Mouse (Mus musculus) lung, embryonic 15.5 days (tissue): ENCODE data around the gene Abl1. TPM values are rescaled to one million over a fixed set of nuclear protein-coding genes. Genes with fewer than 3 reads are reported as not detected.

Source experiments
- ATAC-seq: fragments of 200-750 bp; cut with Nextera tagmentation; 2 replicates; pipeline ENCODE4 v1.8.0; 2017; ENCODE audit warnings: moderate number of reproducible peaks, borderline replicate concordance; ENCODE audit not compliant: low FRiP score, low TSS enrichment; ENCODE audit errors: extremely low read depth
- H3K27ac ChIP-seq: fragments of 300-500 bp; sonication (generic); 2 replicates; pipeline ENCODE4 v1.5.1; 2015; ENCODE audit warnings: moderate library complexity, mild to moderate bottlenecking, inconsistent platforms
- H3K27me3 ChIP-seq: fragments of 300-500 bp; sonication (generic); 2 replicates; pipeline ENCODE4 v1.6.1; 2015; ENCODE audit warnings: inconsistent platforms
- H3K36me3 ChIP-seq: fragments of 300-500 bp; sonication (generic); 2 replicates; pipeline ENCODE4 v1.6.1; 2015; ENCODE audit warnings: inconsistent platforms
- H3K4me1 ChIP-seq: fragments of 300-500 bp; sonication (generic); 2 replicates; pipeline ENCODE4 v1.6.1; 2015; ENCODE audit warnings: inconsistent platforms
- H3K4me2 ChIP-seq: fragments of 300-500 bp; sonication (generic); 2 replicates; pipeline ENCODE4 v1.6.1; 2015; ENCODE audit warnings: inconsistent platforms, mild to moderate bottlenecking, moderate library complexity
- H3K4me3 ChIP-seq: fragments of 300-500 bp; sonication (generic); 2 replicates; pipeline ENCODE4 v1.5.1; 2015; ENCODE audit warnings: mild to moderate bottlenecking, inconsistent platforms
- H3K9ac ChIP-seq: fragments of 300-500 bp; sonication (generic); 2 replicates; pipeline ENCODE4 v1.6.1; 2015; ENCODE audit warnings: inconsistent platforms
- H3K9me3 ChIP-seq: fragments of 300-500 bp; sonication (generic); 2 replicates; pipeline ENCODE4 v1.6.1; 2016; ENCODE audit warnings: inconsistent platforms
- WGBS: fragments of 180-500 bp; shearing (Covaris S2); methylation state at CpG from one replicate; pipeline ENCODE4 v1.1.7; 2015; 5-methylcytosine and 5-hydroxymethylcytosine counted together
- polyA plus RNA-seq: library from polyadenylated mRNA; unstranded; fragments of >200 nt; fragmentation: Nextera tagmentation; extraction: Ambion mirVana; gene quantifications from 2 replicates; pipeline ENCODE4 v1.2.1, GENCODE M21; 2015

Gene Abl1
- polyA plus RNA-seq, 1 experiment from 2014 or later: 38.1 TPM

- 46% methylated on average over 7 of the region's 7 CpGs for WGBS
- no peak overlapping the region for H3K4me2 ChIP-seq
- H3K4me3 ChIP-seq: no peak overlapping the region
- peaks cover 8% of the 10 kb centered on the region; the same call in 1 of the 2 replicates for H3K36me3 ChIP-seq
- H3K27ac ChIP-seq: no peak overlapping the region
- H3K9me3 ChIP-seq: no peaks in the 10 kb centered on the region
- H3K27me3 ChIP-seq: no peaks in the 10 kb centered on the region
- no peak overlapping the region for H3K9ac ChIP-seq
- H3K4me1 ChIP-seq: no peaks in the 10 kb centered on the region
- no peak for ATAC-seq
Observed at GRCm38 (mm10) chr2:31700545-31701446, 12.6 kb downstream of the Abl1 start.

DNA sequence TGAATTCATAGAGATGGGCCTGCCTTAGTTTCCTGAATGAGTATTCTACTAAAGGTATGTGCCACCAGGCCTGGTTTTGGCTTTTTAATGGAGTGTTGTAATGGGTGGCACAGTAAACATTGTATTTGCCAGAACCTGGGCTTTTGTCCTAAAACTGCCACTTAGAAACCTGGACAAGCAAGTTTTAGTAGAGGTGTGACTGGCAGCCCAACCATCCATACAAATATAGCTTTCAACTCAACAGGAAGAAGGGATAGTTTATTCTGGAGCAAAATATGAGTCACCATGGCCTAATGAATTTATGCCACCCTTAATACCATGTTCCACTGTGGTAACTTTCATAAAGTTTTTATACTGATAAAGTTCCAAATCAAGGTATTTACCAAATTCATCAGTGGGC lies 15.1 kb downstream of the Abl1 start:
- Histone ChIP-seq H3K9me3 (no peaks in the 10 kb centered on the region), H3K4me1 (no peaks in the 10 kb centered on the region), H3K4me3 (no peak overlapping the region), H3K9ac (no peak overlapping the region), H3K4me2 (no peak overlapping the region), H3K27ac (no peak overlapping the region), H3K36me3 (peaks cover 3% of the 10 kb centered on the region; the same call in 1 of the 2 replicates), H3K27me3 (no peaks in the 10 kb centered on the region)
- no peak for ATAC-seq

DNA sequence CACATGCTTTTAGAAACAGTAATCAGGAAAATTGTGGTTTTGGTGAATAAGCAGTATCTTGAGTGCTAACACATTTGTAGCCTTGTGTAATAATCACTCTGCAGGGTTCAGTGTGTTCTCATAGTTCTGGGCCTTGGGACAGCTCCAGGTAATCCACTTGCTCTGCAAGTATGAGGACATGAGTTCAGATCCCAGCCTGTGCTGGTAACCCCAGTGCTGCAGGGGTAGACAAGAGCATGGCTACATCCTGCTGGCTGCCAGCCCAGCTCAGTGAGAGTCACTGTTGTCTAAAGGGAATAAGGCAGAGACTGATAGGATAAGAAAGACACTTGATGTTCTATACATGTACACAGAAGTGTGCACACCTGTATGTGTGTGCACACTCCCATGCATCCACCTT lies 17.7 kb downstream of the Abl1 start:
- H3K4me3 ChIP-seq: no peak overlapping the region
- no peaks in the 10 kb centered on the region for H3K27me3 ChIP-seq
- no peak overlapping the region for H3K9ac ChIP-seq
- no peaks in the 10 kb centered on the region for H3K36me3 ChIP-seq
- H3K9me3 ChIP-seq: no peaks in the 10 kb centered on the region
- ATAC-seq: no peak
- H3K4me1 ChIP-seq: no peaks in the 10 kb centered on the region
- H3K4me2 ChIP-seq: no peak overlapping the region
- no peak overlapping the region for H3K27ac ChIP-seq

DNA sequence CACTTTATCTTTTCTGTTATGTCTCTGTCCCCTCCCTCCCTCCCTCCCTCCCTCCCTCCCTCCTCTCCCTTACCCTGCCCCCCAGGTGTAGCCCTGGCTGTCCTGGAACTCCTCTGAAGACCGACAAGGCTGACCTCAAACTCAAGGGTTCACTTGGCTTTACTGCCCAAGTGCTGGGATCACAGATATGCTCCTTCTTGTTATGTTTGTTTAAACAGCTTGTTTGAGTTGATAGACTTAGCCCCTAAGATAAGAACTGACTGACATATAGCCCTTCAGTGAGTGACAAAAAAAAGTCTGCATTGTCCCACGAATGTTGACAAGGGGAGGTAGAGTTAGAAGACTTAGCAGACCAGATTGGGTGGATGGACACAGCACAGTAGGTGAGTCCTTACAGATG lies 18.4 kb downstream of the Abl1 start:
- Histone ChIP-seq H3K4me3 (no peak overlapping the region), H3K4me1 (no peaks in the 10 kb centered on the region), H3K9me3 (no peaks in the 10 kb centered on the region), H3K36me3 (no peaks in the 10 kb centered on the region), H3K27me3 (no peaks in the 10 kb centered on the region), H3K4me2 (no peak overlapping the region), H3K9ac (no peak overlapping the region), H3K27ac (no peak overlapping the region)
- ATAC-seq: no peak
- 13% methylated on average over 2 of the region's 2 CpGs for WGBS

DNA sequence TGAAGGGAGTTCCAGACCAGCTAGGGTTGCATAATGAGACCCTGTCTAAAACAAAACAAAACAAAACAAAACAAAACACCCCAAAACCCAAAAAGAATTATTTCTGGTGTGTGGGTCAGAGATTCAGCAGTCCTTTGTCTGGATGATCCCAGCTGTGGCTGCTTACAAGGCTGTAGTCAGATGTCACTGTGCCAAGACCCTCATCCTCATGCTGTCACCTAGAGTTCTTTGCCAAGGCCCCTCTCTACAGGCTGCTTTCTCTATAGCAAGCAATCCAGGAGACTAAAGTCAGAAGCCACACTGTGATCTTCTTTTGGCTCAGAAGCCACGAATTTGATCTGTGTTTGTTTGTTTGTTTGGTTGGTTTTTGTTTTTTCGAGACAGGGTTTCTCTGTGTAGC lies 24.5 kb downstream of the Abl1 start:
- H3K27me3 ChIP-seq: no peaks in the 10 kb centered on the region
- ATAC-seq: no peak
- WGBS: 69% methylated on average over 2 of the region's 2 CpGs
- no peak overlapping the region for H3K4me2 ChIP-seq
- no peak overlapping the region for H3K9ac ChIP-seq
- no peaks in the 10 kb centered on the region for H3K4me1 ChIP-seq
- no peaks in the 10 kb centered on the region for H3K9me3 ChIP-seq
- no peak overlapping the region for H3K4me3 ChIP-seq
- no peaks in the 10 kb centered on the region for H3K36me3 ChIP-seq
- no peak overlapping the region for H3K27ac ChIP-seq

DNA sequence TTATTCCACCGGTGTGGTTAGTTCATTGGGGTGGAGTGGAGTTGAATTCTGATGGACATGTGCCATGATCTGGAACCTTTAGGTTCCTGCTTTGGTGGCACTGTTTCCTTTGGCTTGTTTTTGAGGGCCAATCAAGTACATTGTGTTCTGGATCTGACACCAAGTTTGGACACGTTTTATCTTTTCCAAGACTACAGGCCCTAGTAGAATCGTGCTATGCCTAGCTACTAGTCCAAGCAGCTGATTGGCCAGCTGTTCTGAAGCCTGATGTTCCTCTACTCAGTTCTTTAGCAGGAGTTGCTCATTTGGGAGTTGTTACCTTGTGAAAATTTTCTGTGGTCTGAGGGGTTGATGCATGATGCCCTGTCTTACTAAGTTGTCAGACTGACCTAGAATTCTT lies 25.6 kb downstream of the Abl1 start:
- ATAC-seq: no peak
- Histone ChIP-seq H3K4me3 (no peak overlapping the region), H3K36me3 (no peaks in the 10 kb centered on the region), H3K27me3 (no peaks in the 10 kb centered on the region), H3K9ac (no peak overlapping the region), H3K9me3 (no peaks in the 10 kb centered on the region), H3K27ac (no peak overlapping the region), H3K4me2 (no peak overlapping the region), H3K4me1 (no peaks in the 10 kb centered on the region)
- 82% methylated on average over 3 of the region's 3 CpGs for WGBS

DNA sequence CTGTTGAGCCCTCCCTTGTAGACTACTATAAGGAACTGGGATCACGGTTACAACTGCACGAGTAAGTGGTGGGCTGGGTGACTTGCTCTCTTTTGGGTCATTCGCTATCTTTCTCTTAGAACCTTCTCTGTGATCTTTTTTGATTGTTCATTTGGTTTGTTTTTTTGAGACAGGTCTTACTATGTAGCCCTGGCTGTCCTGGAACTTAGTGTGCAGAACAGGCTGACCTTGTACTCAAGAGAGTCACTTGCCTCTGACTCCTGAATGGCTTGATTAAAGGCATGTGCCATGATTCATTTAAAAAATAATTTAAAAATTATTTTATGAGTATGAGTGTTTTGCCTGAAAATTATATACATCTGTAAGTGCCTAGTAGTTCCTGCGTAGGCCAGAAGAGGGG lies 26.6 kb downstream of the Abl1 start:
- no peaks in the 10 kb centered on the region for H3K27me3 ChIP-seq
- H3K9me3 ChIP-seq: no peaks in the 10 kb centered on the region
- no peak overlapping the region for H3K9ac ChIP-seq
- H3K4me2 ChIP-seq: no peak overlapping the region
- H3K4me3 ChIP-seq: no peak overlapping the region
- H3K4me1 ChIP-seq: no peaks in the 10 kb centered on the region
- no peaks in the 10 kb centered on the region for H3K36me3 ChIP-seq
- H3K27ac ChIP-seq: no peak overlapping the region
- no peak for ATAC-seq
- 90% methylated on average over 4 of the region's 4 CpGs for WGBS

- H3K4me1 ChIP-seq: no peaks in the 10 kb centered on the region
- no peak for ATAC-seq
- H3K9me3 ChIP-seq: no peaks in the 10 kb centered on the region
- no peak overlapping the region for H3K4me3 ChIP-seq
- H3K27me3 ChIP-seq: no peaks in the 10 kb centered on the region
- 82% methylated on average over 7 of the region's 7 CpGs for WGBS
- H3K36me3 ChIP-seq: no peaks in the 10 kb centered on the region
- H3K27ac ChIP-seq: no peak overlapping the region
- no peak overlapping the region for H3K9ac ChIP-seq
- H3K4me2 ChIP-seq: no peak overlapping the region
Observed at GRCm38 (mm10) chr2:31715985-31716384, 27.8 kb downstream of the Abl1 start.

DNA sequence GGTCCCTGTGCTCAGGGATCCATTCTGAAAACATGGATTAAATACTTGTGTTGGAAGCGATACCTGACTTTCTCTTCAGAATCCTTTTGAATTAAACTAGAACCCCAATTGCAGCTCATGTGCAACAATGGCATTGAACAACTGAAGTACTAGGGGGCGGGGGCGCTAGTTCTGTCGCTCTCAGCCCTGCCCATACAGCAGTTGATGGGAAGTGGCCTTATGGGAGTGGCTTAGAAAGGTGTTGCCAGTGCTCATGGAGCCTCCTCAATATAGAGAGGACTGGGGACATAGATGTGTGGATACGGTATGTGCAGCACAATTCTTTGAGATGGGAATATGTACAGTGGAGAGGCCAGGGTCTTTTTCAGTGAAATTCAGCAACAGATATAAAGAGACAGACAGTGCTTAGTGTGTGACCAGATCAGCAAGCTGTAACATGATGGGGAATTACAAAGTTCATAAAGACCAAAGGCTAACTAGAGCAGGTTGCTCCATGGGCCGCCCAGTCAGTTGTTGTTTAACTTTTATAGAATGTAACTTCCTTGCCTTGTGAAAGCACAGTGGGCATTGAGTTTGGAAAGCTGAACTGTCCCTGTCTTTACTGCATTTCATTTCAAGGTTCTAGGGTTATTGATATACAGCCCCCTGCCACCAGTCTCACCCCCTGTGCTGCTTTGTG lies 31.2 kb downstream of the Abl1 start:
- WGBS: 83% methylated on average over 6 of the region's 6 CpGs
- no peak for ATAC-seq

DNA sequence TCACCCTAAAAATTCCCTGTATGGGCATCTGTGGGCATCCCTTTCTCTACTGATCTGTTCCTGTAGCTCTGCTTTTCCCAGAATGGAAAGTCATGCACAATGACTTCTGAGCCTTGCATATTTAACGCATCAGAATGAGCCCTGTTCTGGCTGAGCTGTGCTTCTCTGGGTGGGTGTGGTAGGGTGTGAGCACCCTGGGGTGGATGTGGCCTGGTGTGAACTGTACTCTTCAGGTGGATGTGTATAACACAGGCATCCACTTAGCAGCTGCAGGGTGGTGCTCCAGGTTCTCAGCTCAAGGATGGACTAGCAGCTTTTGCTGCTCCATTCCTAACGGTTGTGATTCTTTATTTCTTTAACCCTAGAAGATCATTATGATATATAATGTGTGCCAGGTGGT lies 31.8 kb downstream of the Abl1 start:
- no peak for ATAC-seq
- Histone ChIP-seq H3K4me1 (no peaks in the 10 kb centered on the region), H3K4me3 (no peak overlapping the region), H3K27me3 (no peaks in the 10 kb centered on the region), H3K4me2 (no peak overlapping the region), H3K27ac (no peak overlapping the region), H3K36me3 (no peaks in the 10 kb centered on the region), H3K9ac (no peak overlapping the region), H3K9me3 (no peaks in the 10 kb centered on the region)
- WGBS: 69% methylated on average over 2 of the region's 2 CpGs

More for the DNA sequence above, 31.2 kb downstream of the Abl1 start:
- Histone ChIP-seq H3K4me1 (no peaks in the 10 kb centered on the region), H3K9ac (no peak overlapping the region), H3K9me3 (no peaks in the 10 kb centered on the region), H3K36me3 (no peaks in the 10 kb centered on the region), H3K27me3 (no peaks in the 10 kb centered on the region), H3K27ac (no peak overlapping the region), H3K4me3 (no peak overlapping the region), H3K4me2 (no peak overlapping the region)

GRCm38 (mm10) chr2:31720783-31721182 lies 32.6 kb downstream of the Abl1 start:
- Histone ChIP-seq H3K9ac (no peak overlapping the region), H3K27me3 (no peaks in the 10 kb centered on the region), H3K4me3 (no peak overlapping the region), H3K36me3 (no peaks in the 10 kb centered on the region), H3K4me1 (no peaks in the 10 kb centered on the region), H3K4me2 (no peak overlapping the region), H3K9me3 (no peaks in the 10 kb centered on the region), H3K27ac (no peak overlapping the region)
- WGBS: 51% methylated on average over 4 of the region's 4 CpGs
- no peak for ATAC-seq

GRCm38 (mm10) chr2:31724730-31725490 lies 36.7 kb downstream of the Abl1 start:
- Histone ChIP-seq H3K27me3 (no peaks in the 10 kb centered on the region), H3K27ac (no peak overlapping the region), H3K4me1 (peaks cover 9% of the 10 kb centered on the region), H3K9ac (no peak overlapping the region), H3K36me3 (no peaks in the 10 kb centered on the region), H3K4me3 (no peak overlapping the region), H3K4me2 (no peak overlapping the region), H3K9me3 (no peaks in the 10 kb centered on the region)
- 87% methylated on average over 7 of the region's 7 CpGs for WGBS
- no peak for ATAC-seq
